Mouse (Mus musculus): ENCODE data around the gene Adad2. TPM values are rescaled to one million over a fixed set of nuclear protein-coding genes. Genes with fewer than 3 reads are reported as not detected.

Adad2 gene
- polyA plus RNA-seq, 1 experiment from 2014 or later, result 0.09 TPM

- 3% methylated on average over 16 of the region's 16 CpGs for WGBS
- peak overlapping the region; percentile 89 for H3K4me2 ChIP-seq (ENCODE audit: low read length)
- H3K9ac ChIP-seq (ENCODE audit: low read length), result peak overlapping the region; percentile 87
- H3K27ac ChIP-seq (ENCODE audit: low read depth, low read length), result no peak overlapping the region
- peak overlapping the region; percentile 84 for H3K4me3 ChIP-seq (ENCODE audit: low read depth, low read length)
- no peaks in the 10 kb centered on the region for H3K9me3 ChIP-seq (replicated peaks; ENCODE audit: control insufficient read depth, low read length)
- DNase-seq (ENCODE audit: low spot score), result no peak
- no peaks in the 10 kb centered on the region for H3K36me3 ChIP-seq (ENCODE audit: control insufficient read depth, insufficient read depth, low read length)
- ATAC-seq, result no peak
- 0 out of 2 replicates have a peak, but pooled peaks cover 5% of the 10 kb centered on the region for H3K27me3 ChIP-seq (replicated peaks; ENCODE audit: control insufficient read depth, insufficient read depth, low read length)
- peaks cover 7% of the 10 kb centered on the region; the same call in 1 of the 2 replicates for H3K4me1 ChIP-seq (ENCODE audit: control insufficient read depth, insufficient read depth, low read length)
These were observed 37.2 kb upstream of the Adad2 start for GRCm38 (mm10) chr8:119575366-119575726.

GRCm38 (mm10) chr8:119579096-119579495 is 33.5 kb upstream of the Adad2 start:
- DNase-seq (ENCODE audit: low spot score) (no peak), ATAC-seq (no peak)
- H3K4me3 ChIP-seq (ENCODE audit: low read depth, low read length), result no peak overlapping the region
- H3K27ac ChIP-seq (ENCODE audit: low read depth, low read length), result no peak overlapping the region
- no peak overlapping the region for H3K9ac ChIP-seq (ENCODE audit: low read length)
- H3K4me1 ChIP-seq (ENCODE audit: control insufficient read depth, insufficient read depth, low read length), result peaks cover 2% of the 10 kb centered on the region; the same call in 1 of the 2 replicates
- 39% methylated on average over 13 of the region's 13 CpGs for WGBS
- no peaks in the 10 kb centered on the region for H3K9me3 ChIP-seq (replicated peaks; ENCODE audit: control insufficient read depth, low read length)
- no peaks in the 10 kb centered on the region for H3K36me3 ChIP-seq (ENCODE audit: control insufficient read depth, insufficient read depth, low read length)
- H3K4me2 ChIP-seq (ENCODE audit: low read length), result no peak overlapping the region
- 0 out of 2 replicates have a peak, but pooled peaks cover 5% of the 10 kb centered on the region for H3K27me3 ChIP-seq (replicated peaks; ENCODE audit: control insufficient read depth, insufficient read depth, low read length)

DNA sequence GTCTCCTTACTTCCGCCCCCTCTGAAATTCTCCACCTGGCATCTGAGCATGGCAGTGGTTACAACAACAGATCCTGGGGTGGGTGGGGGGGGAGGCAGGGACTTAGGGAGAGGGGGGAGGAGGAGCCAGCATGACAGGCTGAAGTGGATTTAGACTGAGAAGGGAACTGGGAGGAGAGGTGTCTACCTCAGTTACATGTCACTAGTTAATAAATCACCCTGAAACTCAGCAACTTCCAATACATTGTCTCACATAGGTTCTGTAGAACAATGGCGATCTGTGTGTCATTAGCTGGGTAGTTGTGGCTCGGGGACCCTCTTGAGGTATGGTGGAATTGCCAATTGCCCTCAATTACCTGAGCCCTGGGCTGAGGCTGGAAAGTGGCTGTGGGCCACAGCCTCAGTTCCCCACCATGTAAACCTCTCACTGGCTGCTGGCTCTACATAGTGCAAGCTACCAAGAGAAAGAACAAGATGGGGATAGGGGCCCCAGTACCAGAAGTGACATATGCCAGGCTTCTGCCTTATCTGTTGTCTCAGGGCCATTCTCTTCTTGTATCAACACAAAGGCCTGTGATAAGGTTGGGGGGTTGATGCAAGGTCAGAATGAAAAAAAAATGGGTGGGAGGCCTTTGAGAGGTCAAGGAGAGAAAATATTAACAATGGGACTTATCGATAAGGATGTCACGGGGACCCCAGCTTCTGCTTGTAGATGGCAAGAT is 31.9 kb upstream of the Adad2 start:
- H3K27ac ChIP-seq (ENCODE audit: low read depth, low read length), result no peak overlapping the region
- H3K4me3 ChIP-seq (ENCODE audit: low read depth, low read length), result no peak overlapping the region
- no peaks in the 10 kb centered on the region for H3K4me1 ChIP-seq (ENCODE audit: control insufficient read depth, insufficient read depth, low read length)
- no peak overlapping the region for H3K4me2 ChIP-seq (ENCODE audit: low read length)
- no peaks in the 10 kb centered on the region for H3K36me3 ChIP-seq (ENCODE audit: control insufficient read depth, insufficient read depth, low read length)
- no peak for ATAC-seq
- H3K27me3 ChIP-seq (replicated peaks; ENCODE audit: control insufficient read depth, insufficient read depth, low read length), result 0 out of 2 replicates have a peak, but pooled peaks cover 5% of the 10 kb centered on the region
- WGBS, result 90% methylated on average over 5 of the region's 5 CpGs
- DNase-seq (ENCODE audit: low spot score), result no peak
- H3K9me3 ChIP-seq (replicated peaks; ENCODE audit: control insufficient read depth, low read length), result no peaks in the 10 kb centered on the region
- H3K9ac ChIP-seq (ENCODE audit: low read length), result no peak overlapping the region

DNA sequence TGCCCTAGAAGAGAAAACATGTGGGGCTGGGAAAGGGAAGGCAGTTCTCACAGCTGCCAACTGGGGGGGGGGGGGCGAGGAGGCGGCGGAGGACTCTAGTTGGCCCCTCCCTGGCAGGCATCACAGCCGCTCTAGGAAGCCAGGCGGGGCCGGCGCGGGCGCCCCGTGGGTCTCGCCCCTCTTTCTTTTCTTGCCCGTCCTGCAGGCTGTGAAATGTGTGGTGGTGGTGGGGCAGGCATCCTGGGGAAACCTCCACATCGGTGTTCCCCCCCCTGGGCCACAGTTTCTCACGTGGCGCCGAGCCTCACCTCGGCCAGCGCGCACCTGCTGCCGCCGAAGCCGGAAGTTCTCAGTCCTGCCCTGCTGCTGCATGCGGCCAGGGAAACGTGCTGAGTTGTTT is 26.6 kb upstream of the Adad2 start:
- no peaks in the 10 kb centered on the region for H3K4me1 ChIP-seq (ENCODE audit: control insufficient read depth, insufficient read depth, low read length)
- peak overlapping the region; percentile 17 for H3K4me3 ChIP-seq (ENCODE audit: low read depth, low read length)
- DNase-seq (ENCODE audit: low spot score) (no peak), ATAC-seq (no peak)
- H3K9me3 ChIP-seq (replicated peaks; ENCODE audit: control insufficient read depth, low read length), result no peaks in the 10 kb centered on the region
- peak overlapping the region; percentile 45; the same call in 1 of the 2 replicates for H3K9ac ChIP-seq (ENCODE audit: low read length)
- 17% methylated on average over 21 of the region's 24 CpGs for WGBS
- H3K27me3 ChIP-seq (replicated peaks; ENCODE audit: control insufficient read depth, insufficient read depth, low read length), result no peaks in the 10 kb centered on the region
- peak overlapping the region; percentile 44 for H3K4me2 ChIP-seq (ENCODE audit: low read length)
- H3K36me3 ChIP-seq (ENCODE audit: control insufficient read depth, insufficient read depth, low read length), result no peaks in the 10 kb centered on the region
- no peak overlapping the region for H3K27ac ChIP-seq (ENCODE audit: low read depth, low read length)

GRCm38 (mm10) chr8:119588321-119588720 is 24.2 kb upstream of the Adad2 start:
- H3K9ac ChIP-seq (ENCODE audit: low read length), result no peak overlapping the region
- H3K9me3 ChIP-seq (replicated peaks; ENCODE audit: control insufficient read depth, low read length), result no peaks in the 10 kb centered on the region
- DNase-seq (ENCODE audit: low spot score) (no peak), ATAC-seq (no peak)
- WGBS, result 67% methylated on average over 4 of the region's 4 CpGs
- no peaks in the 10 kb centered on the region for H3K36me3 ChIP-seq (ENCODE audit: control insufficient read depth, insufficient read depth, low read length)
- H3K4me2 ChIP-seq (ENCODE audit: low read length), result no peak overlapping the region
- H3K4me1 ChIP-seq (ENCODE audit: control insufficient read depth, insufficient read depth, low read length), result no peaks in the 10 kb centered on the region
- H3K4me3 ChIP-seq (ENCODE audit: low read depth, low read length), result no peak overlapping the region
- no peak overlapping the region for H3K27ac ChIP-seq (ENCODE audit: low read depth, low read length)
- H3K27me3 ChIP-seq (replicated peaks; ENCODE audit: control insufficient read depth, insufficient read depth, low read length), result no peaks in the 10 kb centered on the region

DNA sequence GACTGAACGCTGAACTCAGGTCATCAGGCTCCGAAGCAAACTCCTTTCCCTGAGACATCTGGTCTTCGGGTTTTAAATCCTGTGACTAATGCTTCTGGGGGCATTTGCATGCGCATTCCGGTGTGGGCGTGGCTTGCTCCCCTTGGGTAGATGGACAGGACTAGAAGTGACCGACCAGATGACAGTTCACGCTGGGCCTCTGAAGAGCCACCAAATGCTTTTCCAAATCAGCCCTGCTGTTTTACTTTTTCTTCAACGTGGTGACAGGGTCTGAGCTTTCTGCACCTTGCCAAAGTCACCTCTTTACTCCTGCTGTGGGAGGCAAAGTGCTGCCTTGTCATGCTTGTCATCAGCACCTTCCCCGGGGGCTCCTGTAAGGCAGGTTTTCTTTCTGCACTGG is 23.7 kb upstream of the Adad2 start:
- H3K27ac ChIP-seq (ENCODE audit: low read depth, low read length), result no peak overlapping the region
- H3K4me3 ChIP-seq (ENCODE audit: low read depth, low read length), result no peak overlapping the region
- H3K9me3 ChIP-seq (replicated peaks; ENCODE audit: control insufficient read depth, low read length), result no peaks in the 10 kb centered on the region
- no peak for DNase-seq (ENCODE audit: low spot score)
- no peaks in the 10 kb centered on the region for H3K36me3 ChIP-seq (ENCODE audit: control insufficient read depth, insufficient read depth, low read length)
- no peak overlapping the region for H3K4me2 ChIP-seq (ENCODE audit: low read length)
- H3K4me1 ChIP-seq (ENCODE audit: control insufficient read depth, insufficient read depth, low read length), result no peaks in the 10 kb centered on the region
- WGBS, result 35% methylated on average over 10 of the region's 10 CpGs
- H3K9ac ChIP-seq (ENCODE audit: low read length), result no peak overlapping the region
- H3K27me3 ChIP-seq (replicated peaks; ENCODE audit: control insufficient read depth, insufficient read depth, low read length), result no peaks in the 10 kb centered on the region
- no peak for ATAC-seq

GRCm38 (mm10) chr8:119590348-119590747 is 22.2 kb upstream of the Adad2 start:
- Histone ChIP-seq H3K4me1 (ENCODE audit: control insufficient read depth, insufficient read depth, low read length) (no peaks in the 10 kb centered on the region), H3K36me3 (ENCODE audit: control insufficient read depth, insufficient read depth, low read length) (no peaks in the 10 kb centered on the region), H3K9ac (ENCODE audit: low read length) (no peak overlapping the region), H3K27me3 (replicated peaks; ENCODE audit: control insufficient read depth, insufficient read depth, low read length) (no peaks in the 10 kb centered on the region), H3K9me3 (replicated peaks; ENCODE audit: control insufficient read depth, low read length) (no peaks in the 10 kb centered on the region), H3K4me3 (ENCODE audit: low read depth, low read length) (no peak overlapping the region), H3K4me2 (ENCODE audit: low read length) (no peak overlapping the region), H3K27ac (ENCODE audit: low read depth, low read length) (no peak overlapping the region)
- 85% methylated on average over 14 of the region's 14 CpGs for WGBS
- DNase-seq (ENCODE audit: low spot score), result no peak
- ATAC-seq, result no peak

DNA sequence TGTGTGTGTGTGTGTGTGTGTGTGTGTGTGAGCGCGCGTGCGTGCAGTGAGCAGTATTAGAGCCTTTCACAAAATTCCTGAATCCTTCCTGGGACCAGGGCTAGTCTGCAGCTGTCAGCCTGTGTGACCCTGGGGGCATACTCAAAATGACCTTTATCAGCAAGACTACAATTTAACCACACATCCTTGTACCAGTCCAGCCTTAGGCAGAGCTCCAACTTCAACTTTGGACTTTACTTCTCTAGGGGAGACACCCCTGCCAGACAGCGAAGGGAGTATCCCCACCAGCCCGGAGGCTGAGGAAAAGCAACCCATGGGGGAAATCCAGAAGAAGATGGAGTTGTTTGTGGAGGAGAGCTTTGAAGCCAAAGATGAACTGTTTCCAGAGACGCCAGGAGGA is 21.1 kb upstream of the Adad2 start:
- no peaks in the 10 kb centered on the region for H3K9me3 ChIP-seq (replicated peaks; ENCODE audit: control insufficient read depth, low read length)
- H3K27me3 ChIP-seq (replicated peaks; ENCODE audit: control insufficient read depth, insufficient read depth, low read length), result no peaks in the 10 kb centered on the region
- ATAC-seq (no peak), DNase-seq (ENCODE audit: low spot score) (no peak)
- H3K4me3 ChIP-seq (ENCODE audit: low read depth, low read length), result no peak overlapping the region
- H3K9ac ChIP-seq (ENCODE audit: low read length), result no peak overlapping the region
- WGBS, result 92% methylated on average over 7 of the region's 7 CpGs
- H3K4me2 ChIP-seq (ENCODE audit: low read length), result no peak overlapping the region
- H3K27ac ChIP-seq (ENCODE audit: low read depth, low read length), result no peak overlapping the region
- 0 out of 2 replicates have a peak, but pooled peaks cover 7% of the 10 kb centered on the region for H3K36me3 ChIP-seq (ENCODE audit: control insufficient read depth, insufficient read depth, low read length)
- H3K4me1 ChIP-seq (ENCODE audit: control insufficient read depth, insufficient read depth, low read length), result no peaks in the 10 kb centered on the region

GRCm38 (mm10) chr8:119603771-119604170 is 8.8 kb upstream of the Adad2 start:
- WGBS, result 90% methylated on average over 4 of the region's 4 CpGs

More at GRCm38 (mm10) chr8:119603771-119604170, 8.8 kb upstream of the Adad2 start:
- Histone ChIP-seq H3K36me3 (ENCODE audit: control insufficient read depth, insufficient read depth, low read length) (peaks cover 40% of the 10 kb centered on the region), H3K27ac (ENCODE audit: low read depth, low read length) (no peak overlapping the region), H3K4me1 (ENCODE audit: control insufficient read depth, insufficient read depth, low read length) (peaks cover 8% of the 10 kb centered on the region), H3K9me3 (replicated peaks; ENCODE audit: control insufficient read depth, low read length) (no peaks in the 10 kb centered on the region), H3K4me2 (ENCODE audit: low read length) (peak overlapping the region; percentile 92), H3K9ac (ENCODE audit: low read length) (no peak overlapping the region; the same call in 1 of the 2 replicates), H3K27me3 (replicated peaks; ENCODE audit: control insufficient read depth, insufficient read depth, low read length) (no peaks in the 10 kb centered on the region), H3K4me3 (ENCODE audit: low read depth, low read length) (no peak overlapping the region)
- DNase-seq (ENCODE audit: low spot score) (no peak), ATAC-seq (no peak)
